Mouse (Mus musculus) mammary gland, adult 2 months (tissue): ENCODE measurements around the gene Ermard. TPM values are rescaled to one million over a fixed set of nuclear protein-coding genes. Genes with fewer than 3 reads are reported as not detected.

Experiments
- polyA plus RNA-seq: library from polyadenylated mRNA; depleted of rRNA; stranded (reverse); fragments of >200 nt; gene quantifications from 2 replicates; pipeline ENCODE4 v1.2.3, GENCODE M21; 2012; ENCODE audit warnings: low replicate concordance; rRNA removed

The Ermard gene
- 32.8 and 77.5 TPM in 2 replicates for polyA plus RNA-seq

DNA sequence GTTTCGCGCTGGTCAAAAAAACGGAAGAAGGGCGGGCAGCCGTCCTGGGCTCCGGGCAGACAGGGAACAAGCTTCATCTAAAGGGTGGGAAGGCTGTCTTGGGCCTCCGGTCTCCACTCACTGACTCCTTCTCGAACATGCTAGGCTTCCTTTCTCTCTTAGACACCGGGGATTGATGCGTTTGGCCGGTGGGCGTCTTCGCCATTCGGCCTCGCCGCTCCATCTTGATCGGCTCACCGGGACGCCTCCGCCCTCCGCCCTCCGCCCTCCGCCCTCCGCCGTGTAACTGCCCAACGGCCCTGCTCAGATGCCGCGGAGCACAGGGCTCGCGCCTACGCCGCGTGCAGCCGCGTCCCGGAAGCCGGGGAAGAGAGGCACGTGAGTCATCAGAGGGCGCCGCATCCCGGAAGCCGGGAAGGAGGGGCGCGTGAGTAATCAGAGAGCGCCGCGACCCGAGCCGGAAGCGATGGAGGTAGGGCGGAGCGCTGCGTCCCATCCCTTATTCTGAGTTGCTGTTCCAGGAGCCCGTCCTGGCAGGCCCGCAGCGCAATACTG lies at the start of gene Ermard, which contains the start of the genes Tcte3 and Gm3448:
Gene Ermard, plus strand, starts transcription at position 34 of the 555 bp plus-strand sequence.
Gene Tcte3, minus strand, starts transcription at position 314 of the 555 bp plus-strand sequence.
Gene Gm3448, minus strand, starts transcription at position 363 of the 555 bp plus-strand sequence.

DNA sequence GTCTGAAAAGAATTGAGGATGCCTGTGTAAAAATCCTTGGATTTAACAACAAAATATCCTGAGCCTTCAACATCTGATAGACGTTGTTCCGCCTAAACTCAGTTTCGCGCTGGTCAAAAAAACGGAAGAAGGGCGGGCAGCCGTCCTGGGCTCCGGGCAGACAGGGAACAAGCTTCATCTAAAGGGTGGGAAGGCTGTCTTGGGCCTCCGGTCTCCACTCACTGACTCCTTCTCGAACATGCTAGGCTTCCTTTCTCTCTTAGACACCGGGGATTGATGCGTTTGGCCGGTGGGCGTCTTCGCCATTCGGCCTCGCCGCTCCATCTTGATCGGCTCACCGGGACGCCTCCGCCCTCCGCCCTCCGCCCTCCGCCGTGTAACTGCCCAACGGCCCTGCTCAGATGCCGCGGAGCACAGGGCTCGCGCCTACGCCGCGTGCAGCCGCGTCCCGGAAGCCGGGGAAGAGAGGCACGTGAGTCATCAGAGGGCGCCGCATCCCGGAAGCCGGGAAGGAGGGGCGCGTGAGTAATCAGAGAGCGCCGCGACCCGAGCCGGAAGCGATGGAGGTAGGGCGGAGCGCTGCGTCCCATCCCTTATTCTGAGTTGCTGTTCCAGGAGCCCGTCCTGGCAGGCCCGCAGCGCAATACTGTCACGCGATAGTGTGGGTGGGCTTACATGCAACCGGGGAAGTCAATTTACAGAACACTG lies 31.1 kb upstream of the Ermard start, which contains the start of gene Gm3435:
Gene Gm3435, plus strand, starts transcription at position 471 of the 708 bp plus-strand sequence.

Other genes with a start within 250 kb of the Ermard start
- gene Wdr27, start 98.0 kb upstream of the Ermard start, polyA plus RNA-seq = 3.0 and 4.6 TPM in 2 replicates
- gene 1600012H06Rik, start 98.0 kb upstream of the Ermard start, polyA plus RNA-seq = 11.3 and 18.8 TPM in 2 replicates
- gene Phf10, start 79.9 kb upstream of the Ermard start, polyA plus RNA-seq = 10.5 and 26.3 TPM in 2 replicates
- gene 9030025P20Rik, start 62.7 kb upstream of the Ermard start, polyA plus RNA-seq = 9.0 and 16.6 TPM in 2 replicates
- 0.39 TPM in 1 of 2 replicates, not detected in the other for gene Gm3417, start 62.4 kb upstream of the Ermard start, polyA plus RNA-seq
- gene Gm3435, start 31.0 kb upstream of the Ermard start, polyA plus RNA-seq = 0.42 and 2.1 TPM in 2 replicates
- not detected in 2 replicates for gene Tcte3, start 280 bp downstream of the Ermard start, polyA plus RNA-seq
- 0.92 and 0.96 TPM in 2 replicates for gene Gm3448, start 329 bp downstream of the Ermard start, polyA plus RNA-seq